Mouse (Mus musculus) heart, embryonic 14.5 days (tissue): ENCODE data around the gene Olfr541. TPM values are rescaled to one million over a fixed set of nuclear protein-coding genes. Genes with fewer than 3 reads are reported as not detected.

Source experiments
- ATAC-seq: fragments of 200-750 bp; cut with Nextera tagmentation; 2 replicates; pipeline ENCODE4 v1.8.0; 2017; ENCODE audit warnings: low read depth, moderate TSS enrichment; ENCODE audit not compliant: insufficient number of reproducible peaks, insufficient read depth, low FRiP score
- H3K27ac ChIP-seq, 2 experiments: fragments of 200-500 bp in 1 of 2; fragments of 300-500 bp in 1 of 2; sonication (generic) in 1 of 2; replicated peaks in 1 of 2; 2 replicates each; pipeline ENCODE4 v1.5.1; 2012 to 2014; ENCODE audit warnings: low read depth in 2 of 2, low read length in 2 of 2, control low read depth in 1 of 2, mild to moderate bottlenecking in 1 of 2, mixed read lengths in 1 of 2; ENCODE audit not compliant: control insufficient read depth in 1 of 2, insufficient read depth in 1 of 2
- H3K27me3 ChIP-seq: fragments of 300-500 bp; sonication (generic); 2 replicates; pipeline ENCODE4 v1.6.1; 2014; ENCODE audit warnings: mild to moderate bottlenecking, low read length, control low read depth; ENCODE audit not compliant: control insufficient read depth, insufficient read depth
- H3K36me3 ChIP-seq: fragments of 300-500 bp; sonication (generic); 2 replicates; pipeline ENCODE4 v1.6.1; 2014; ENCODE audit warnings: mild to moderate bottlenecking, control low read depth, low read length, mixed read lengths; ENCODE audit not compliant: control insufficient read depth, insufficient read depth
- H3K4me1 ChIP-seq, 2 experiments: fragments of 200-500 bp in 1 of 2; fragments of 300-500 bp in 1 of 2; sonication (generic) in 1 of 2; 2 replicates each; pipeline ENCODE4 v1.6.1; 2012 to 2014; ENCODE audit warnings: low read length in 2 of 2, control low read depth in 1 of 2, mixed read lengths in 1 of 2; ENCODE audit not compliant: control insufficient read depth in 2 of 2, insufficient read depth in 2 of 2
- H3K4me2 ChIP-seq: fragments of 300-500 bp; sonication (generic); 2 replicates; pipeline ENCODE4 v1.6.1; 2014; ENCODE audit warnings: mild to moderate bottlenecking, low read length
- H3K4me3 ChIP-seq, 2 experiments: fragments of 200-500 bp in 1 of 2; fragments of 300-500 bp in 1 of 2; sonication (generic) in 1 of 2; 2 replicates each; pipeline ENCODE4 v1.5.1; 2012 to 2014; ENCODE audit warnings: low read length in 2 of 2, mild to moderate bottlenecking in 2 of 2, control low read depth in 1 of 2, low read depth in 1 of 2, moderate library complexity in 1 of 2; ENCODE audit not compliant: control insufficient read depth in 1 of 2, insufficient read depth in 1 of 2
- H3K9ac ChIP-seq: fragments of 300-500 bp; sonication (generic); 2 replicates; pipeline ENCODE4 v1.6.1; 2014; ENCODE audit warnings: mild to moderate bottlenecking, low read length
- H3K9me3 ChIP-seq: fragments of 300-500 bp; sonication (generic); 2 replicates; pipeline ENCODE4 v1.6.1; 2016; ENCODE audit warnings: low read length, control low read depth; ENCODE audit not compliant: control insufficient read depth
- polyA plus RNA-seq: library from polyadenylated mRNA; unstranded; fragments of >200 nt; fragmentation: Nextera tagmentation; extraction: Ambion mirVana; gene quantifications from 2 replicates; pipeline ENCODE4 v1.2.1, GENCODE M21; 2014

Olfr541 gene
- polyA plus RNA-seq, 1 experiment from 2014 or later = not detected

GRCm38 (mm10) chr7:140754556-140754955 lies 57.5 kb downstream of the Olfr541 start:
- H3K9me3 ChIP-seq = peaks cover 4% of the 10 kb centered on the region
- H3K36me3 ChIP-seq = no peaks in the 10 kb centered on the region
- H3K4me1 ChIP-seq = no peaks in the 10 kb centered on the region
- ATAC-seq = no peak
- no peak overlapping the region for H3K4me3 ChIP-seq
- no peak overlapping the region for H3K4me2 ChIP-seq
- H3K27ac ChIP-seq = no peak overlapping the region
- H3K9ac ChIP-seq = no peak overlapping the region
- no peaks in the 10 kb centered on the region for H3K27me3 ChIP-seq

Other genes starting within 250 kb of the Olfr541 start
- gene Olfr533, start 233.9 kb upstream of the Olfr541 start, polyA plus RNA-seq = not detected in 2 replicates
- not detected in 2 replicates for gene Olfr535, start 213.1 kb upstream of the Olfr541 start, polyA plus RNA-seq
- not detected in 2 replicates for gene Olfr536, start 189.9 kb upstream of the Olfr541 start, polyA plus RNA-seq
- gene Olfr538, start 129.4 kb upstream of the Olfr541 start, polyA plus RNA-seq = not detected in 2 replicates
- gene Olfr46, start 96.0 kb upstream of the Olfr541 start, polyA plus RNA-seq = not detected in 2 replicates
- not detected in 2 replicates for gene Olfr61, start 68.3 kb upstream of the Olfr541 start, polyA plus RNA-seq
- gene Olfr53, start 50.8 kb upstream of the Olfr541 start, polyA plus RNA-seq = not detected in 2 replicates
- not detected in 2 replicates for gene Olfr539, start 37.3 kb upstream of the Olfr541 start, polyA plus RNA-seq
- not detected in 2 replicates for gene Olfr45, start 15.3 kb upstream of the Olfr541 start, polyA plus RNA-seq
- gene Cyp2e1, start 66.5 kb downstream of the Olfr541 start, polyA plus RNA-seq = not detected in 2 replicates
- 0.31 TPM in 1 of 2 replicates, not detected in the other for gene Syce1, start 90.6 kb downstream of the Olfr541 start, polyA plus RNA-seq
- gene Zfp941, start 124.9 kb downstream of the Olfr541 start, polyA plus RNA-seq = 0.75 and 0.86 TPM in 2 replicates
- not detected in 2 replicates for gene Urah, start 137.8 kb downstream of the Olfr541 start, polyA plus RNA-seq
- not detected in 2 replicates for gene Scgb1c1, start 148.3 kb downstream of the Olfr541 start, polyA plus RNA-seq
- gene Odf3, start 150.5 kb downstream of the Olfr541 start, polyA plus RNA-seq = 0.12 TPM in 1 of 2 replicates, not detected in the other
- not detected in 2 replicates for gene Gm45785, start 159.1 kb downstream of the Olfr541 start, polyA plus RNA-seq
- 40.5 and 42.8 TPM in 2 replicates for gene Ric8a, start 159.7 kb downstream of the Olfr541 start, polyA plus RNA-seq
- 35.0 and 39.5 TPM in 2 replicates for gene Bet1l, start 160.3 kb downstream of the Olfr541 start, polyA plus RNA-seq
- 55.4 and 120 TPM in 2 replicates for gene Psmd13, start 184.7 kb downstream of the Olfr541 start, polyA plus RNA-seq
- 48.4 and 57.2 TPM in 2 replicates for gene Sirt3, start 185.0 kb downstream of the Olfr541 start, polyA plus RNA-seq
- gene Cox8b, start 203.2 kb downstream of the Olfr541 start, polyA plus RNA-seq = 375 and 378 TPM in 2 replicates
- gene Nlrp6, start 223.6 kb downstream of the Olfr541 start, polyA plus RNA-seq = not detected in 2 replicates
- gene Pgghg, start 244.1 kb downstream of the Olfr541 start, polyA plus RNA-seq = 11.4 and 13.0 TPM in 2 replicates